Mouse (Mus musculus) kidney, adult 18-20 months (tissue): ENCODE data around the gene Olfr722.
"Not testable (repeated sequence)": the region's sequence is repeated elsewhere in the genome, so short reads cannot be mapped to it uniquely, and the experiment has no call there.

Experiments used
- DNase-seq: peaks from one replicate; pipeline ENCODE4 v3.0.0; 2021

Olfr722 gene

GRCm38 (mm10) chr14:49901899-49902298 lies at the start of gene Olfr722:
TSS of gene Olfr722 (minus strand) at chr14:49901999.
- no peak for DNase-seq

GRCm38 (mm10) chr14:49931687-49932086 lies 29.9 kb upstream of the Olfr722 start, which contains the start of gene Olfr723:
TSS of gene Olfr723 (minus strand) at chr14:49931787.
- not testable (repeated sequence) for DNase-seq

GRCm38 (mm10) chr14:49860387-49860786 lies 41.4 kb downstream of the Olfr722 start:
- no peak for DNase-seq
